Mouse (Mus musculus) ovary, adult 18-20 months (tissue): Measurements from ENCODE around the gene Dnajc21.
"Not testable (repeated sequence)": the region's sequence is repeated elsewhere in the genome, so short reads cannot be mapped to it uniquely, and the experiment has no call there.

Experiments
- DNase-seq: peaks from one replicate; pipeline ENCODE4 v3.0.0; 2022; ENCODE audit warnings: low spot score, mixed read lengths

Gene Dnajc21

GRCm38 (mm10) chr15:10470151-10470831, at the start of gene Dnajc21:
Gene Dnajc21 (minus strand): TSS chr15:10470516.
- DNase-seq, result peak; percentile 73

- DNase-seq, result no peak
Observed at GRCm38 (mm10) chr15:10515166-10515565, 44.9 kb upstream of the Dnajc21 start.

DNA sequence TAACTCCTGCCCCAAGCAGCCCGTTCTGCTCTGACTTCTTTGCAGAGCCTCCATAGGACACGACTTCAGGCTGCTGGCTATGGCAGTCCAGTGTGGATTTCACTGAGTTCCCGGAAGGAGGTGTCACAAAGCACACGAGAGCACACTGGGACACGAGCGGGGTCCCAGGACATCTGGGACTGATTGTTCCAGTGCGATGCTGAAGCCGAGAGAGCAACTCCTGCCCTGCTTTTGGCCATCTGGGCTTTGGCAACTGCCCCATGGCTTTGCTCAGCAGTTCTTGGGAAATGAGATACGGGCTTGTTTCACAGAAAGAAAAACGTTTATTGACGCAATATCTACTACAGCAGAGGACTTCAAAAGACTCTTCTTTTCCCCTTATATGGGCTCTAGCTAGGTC, 35.8 kb upstream of the Dnajc21 start:
- DNase-seq, result peak; percentile 21

DNA sequence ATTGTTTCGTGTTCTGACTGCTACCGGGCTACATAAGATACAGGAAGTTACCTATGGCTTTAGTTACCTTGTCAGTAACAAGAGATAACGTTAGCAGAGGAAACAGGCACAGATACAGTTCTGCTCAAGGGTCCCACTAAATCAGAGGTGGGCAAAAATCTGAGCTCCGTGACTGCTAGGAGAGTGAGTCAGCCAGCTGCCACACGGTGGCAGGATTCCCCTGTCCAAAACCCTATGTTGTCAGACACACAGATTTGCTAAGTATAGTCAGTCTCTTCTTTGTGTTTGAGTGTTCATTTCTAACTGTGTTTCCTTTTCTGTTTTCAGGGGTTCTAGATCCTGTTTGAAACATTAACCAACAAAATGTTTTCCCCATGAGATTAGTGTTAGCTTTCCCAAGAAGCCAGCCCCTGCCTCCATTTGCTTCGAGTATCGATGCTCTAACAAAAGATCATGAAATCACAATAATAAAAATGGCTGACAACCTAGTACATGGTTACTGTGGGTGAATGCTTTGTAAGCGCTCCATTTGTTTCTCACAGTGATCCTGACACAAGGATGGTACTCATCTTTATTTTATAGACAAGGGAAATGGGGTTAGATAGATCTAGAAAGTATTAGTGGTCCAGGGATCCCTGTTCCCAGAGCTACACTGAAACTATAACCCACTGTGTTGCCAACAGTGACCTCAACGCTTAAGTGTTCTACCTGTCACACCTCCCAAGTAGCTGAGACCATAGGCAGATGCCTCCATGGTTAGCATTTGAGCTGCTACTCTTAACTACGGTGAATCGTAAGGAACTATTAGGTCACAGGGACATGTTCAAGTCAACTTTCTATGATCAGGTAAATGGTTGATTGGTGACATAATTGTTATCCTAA, 30.8 kb upstream of the Dnajc21 start:
- DNase-seq, result no peak

GRCm38 (mm10) chr15:10500035-10500434, 29.7 kb upstream of the Dnajc21 start:
- no peak for DNase-seq

GRCm38 (mm10) chr15:10499593-10499992, 29.3 kb upstream of the Dnajc21 start:
- no peak for DNase-seq

- DNase-seq, result not testable (repeated sequence)
Observed at GRCm38 (mm10) chr15:10496696-10497095, 26.4 kb upstream of the Dnajc21 start.

DNA sequence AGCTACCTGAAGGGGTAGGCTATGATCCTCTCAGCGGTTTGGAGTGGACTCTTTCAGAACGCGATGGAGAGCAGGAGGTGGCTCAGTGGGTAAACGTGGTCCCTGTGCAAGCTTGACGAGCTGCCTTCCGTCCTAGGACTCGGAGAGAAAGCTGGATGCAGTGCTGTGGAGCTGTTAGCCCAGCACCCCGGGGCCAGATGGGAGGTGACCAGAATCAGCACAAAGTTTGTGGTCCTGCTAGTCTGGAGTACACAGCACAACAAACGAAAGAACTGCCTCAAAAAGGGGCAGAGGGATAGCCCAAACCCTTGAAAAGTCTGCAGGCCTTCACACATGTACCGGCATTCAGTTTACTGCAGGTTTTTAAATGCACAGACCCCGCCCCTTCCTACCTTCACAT, 25.6 kb upstream of the Dnajc21 start:
- DNase-seq, result no peak

- DNase-seq, result no peak
Observed at GRCm38 (mm10) chr15:10490101-10490500, 19.8 kb upstream of the Dnajc21 start.

DNA sequence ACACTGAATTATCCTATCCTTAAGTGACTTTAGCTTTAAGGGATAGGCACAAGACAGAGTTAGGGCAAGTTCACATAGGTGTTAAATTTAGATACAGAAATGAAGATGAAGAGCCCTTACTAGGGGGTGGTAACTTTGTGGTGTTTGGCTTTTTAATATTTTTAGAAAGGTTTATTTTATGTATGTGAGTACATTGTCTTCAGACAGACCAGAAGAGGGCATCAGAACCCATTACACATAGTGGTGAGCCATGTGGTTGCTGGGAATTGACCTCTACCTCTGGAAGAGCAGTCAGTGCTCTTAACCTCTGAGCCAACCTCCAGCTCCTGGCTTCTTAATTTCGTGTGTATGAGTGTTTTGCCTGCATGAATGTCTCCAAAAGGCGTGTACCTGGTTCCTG, 16.9 kb upstream of the Dnajc21 start:
- DNase-seq, result no peak

GRCm38 (mm10) chr15:10486365-10486839, 16.1 kb upstream of the Dnajc21 start:
- no peak for DNase-seq

GRCm38 (mm10) chr15:10485484-10486364, 15.4 kb upstream of the Dnajc21 start, which contains the start of the genes Brix1 and Rad1:
Gene Brix1 (minus strand): TSS chr15:10485947.
Gene Rad1 (plus strand): TSS chr15:10486018.
- DNase-seq, result peak; percentile 87

GRCm38 (mm10) chr15:10470941-10471340, 625 bp upstream of the Dnajc21 start:
- DNase-seq, result no peak

DNA sequence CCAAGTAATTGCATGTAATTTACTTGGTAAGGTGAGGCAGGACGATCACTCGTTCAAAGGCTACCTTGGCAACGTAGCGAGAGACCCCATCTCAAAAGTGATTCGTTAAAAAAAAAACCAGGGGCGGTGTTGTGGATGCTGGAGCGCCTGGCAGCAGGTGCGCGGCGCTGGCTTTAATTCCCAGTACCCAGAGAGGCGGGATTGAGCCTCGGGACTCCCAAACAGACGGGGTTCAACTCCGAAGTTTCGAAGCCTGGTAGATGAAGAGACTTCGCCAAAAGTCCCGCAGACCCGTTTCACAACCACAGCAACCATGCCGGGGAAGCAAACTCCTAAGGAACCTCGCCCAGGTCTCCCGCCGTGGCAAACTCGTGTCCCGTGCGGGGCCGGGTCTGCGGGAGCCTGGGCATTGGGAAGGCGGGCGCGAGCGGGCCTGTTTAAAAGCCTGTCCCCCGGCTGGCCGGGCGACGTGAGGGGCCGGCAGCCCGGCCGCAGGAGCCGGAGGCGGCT, 620 bp downstream of the Dnajc21 start:
- no peak for DNase-seq

- no peak for DNase-seq
Observed at GRCm38 (mm10) chr15:10468761-10469160, 1.6 kb downstream of the Dnajc21 start.

DNA sequence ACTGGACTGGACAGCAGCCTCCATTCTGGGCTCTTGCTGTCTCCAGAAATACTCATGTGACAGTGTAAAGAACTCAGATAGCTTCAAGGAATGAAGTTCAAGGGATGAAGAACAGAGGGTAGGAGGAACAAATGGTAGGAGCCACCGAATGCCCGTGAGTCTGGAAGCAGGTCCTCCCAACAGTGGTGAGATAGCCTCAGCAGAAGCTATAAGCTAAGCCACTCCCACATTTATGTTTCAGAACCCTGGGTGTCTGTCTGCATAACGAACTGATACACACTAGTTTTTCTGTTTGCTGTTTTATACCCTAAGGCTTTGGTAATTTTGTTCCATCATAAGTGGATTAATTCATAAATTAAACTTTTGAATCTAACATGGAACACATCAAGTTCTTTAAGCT, 5.6 kb downstream of the Dnajc21 start:
- DNase-seq, result no peak

- DNase-seq, result no peak
Observed at GRCm38 (mm10) chr15:10463555-10463954, 6.8 kb downstream of the Dnajc21 start.

DNA sequence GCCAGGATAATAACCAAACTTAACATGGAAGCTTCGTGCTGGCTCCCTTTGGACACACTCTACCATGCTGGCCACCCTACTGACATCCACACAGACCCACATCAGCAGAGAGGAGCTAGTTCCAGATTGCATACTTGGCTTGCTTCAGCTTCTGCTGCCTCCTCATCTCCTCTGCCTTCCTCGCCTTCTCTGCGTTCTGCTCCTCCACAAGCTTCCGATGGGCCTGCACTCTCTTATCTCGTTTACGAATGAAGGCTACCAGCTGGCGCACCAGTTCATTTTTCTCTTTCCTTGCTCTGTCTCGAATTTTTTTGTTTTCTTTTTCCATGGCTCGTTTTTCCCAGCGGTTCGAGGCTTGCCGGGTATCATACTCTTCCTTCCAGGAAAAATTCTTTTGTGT, 9.3 kb downstream of the Dnajc21 start:
- DNase-seq, result no peak

DNA sequence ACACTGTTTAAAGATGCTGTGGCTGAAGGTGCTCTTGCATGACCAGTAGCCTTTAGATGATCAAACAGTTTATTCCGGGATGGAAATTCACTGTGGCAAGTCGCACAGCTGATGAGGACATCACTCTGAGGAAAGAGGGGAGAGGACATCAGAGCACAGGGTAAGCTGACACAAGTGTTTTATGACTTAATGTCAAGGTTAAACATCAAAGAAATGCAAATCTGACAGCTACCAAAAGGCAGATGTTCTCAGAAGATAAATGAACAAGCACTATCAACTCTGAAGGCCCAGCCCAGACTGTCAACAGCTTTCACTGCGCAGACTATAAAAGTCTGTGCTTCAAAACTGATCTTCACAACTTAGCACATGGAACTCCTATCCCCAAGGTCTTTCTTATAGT, 23.2 kb downstream of the Dnajc21 start:
- no peak for DNase-seq

GRCm38 (mm10) chr15:10442275-10442674, 28.0 kb downstream of the Dnajc21 start:
- DNase-seq, result no peak

GRCm38 (mm10) chr15:10441493-10441892, 28.8 kb downstream of the Dnajc21 start:
- DNase-seq, result no peak

DNA sequence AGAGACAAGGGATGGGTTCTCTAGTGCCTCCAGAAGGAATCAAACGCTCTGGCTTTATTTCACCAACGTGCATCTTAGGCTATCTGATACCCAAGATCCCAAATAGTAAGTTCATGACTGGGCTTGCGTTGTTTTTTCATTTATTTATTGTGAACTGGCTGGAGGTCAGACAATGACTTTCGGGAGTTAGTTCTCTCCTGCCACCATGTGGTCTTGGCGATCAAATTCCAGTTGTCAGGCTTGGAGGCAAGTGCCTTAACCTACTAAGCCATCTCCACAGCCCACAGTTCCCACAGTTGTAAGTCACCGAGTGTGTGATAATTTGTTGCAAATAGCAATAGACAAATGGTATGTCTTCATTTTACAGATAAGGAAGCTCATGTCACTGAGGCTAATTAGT, 30.4 kb downstream of the Dnajc21 start:
- no peak for DNase-seq
